Mouse (Mus musculus) CH12.LX (cell line): ENCODE measurements around the gene Pdhx. TPM values are rescaled to one million over a fixed set of nuclear protein-coding genes. Genes with fewer than 3 reads are reported as not detected.

Experiments used
- DNase-seq: peaks from one replicate; pipeline ENCODE4 v3.0.0-alpha.2; 2013; ENCODE audit errors: extremely low read depth
- H3K27ac ChIP-seq: 2 replicates; pipeline ENCODE4 v1.5.1; 2012; ENCODE audit warnings: low read depth, mild to moderate bottlenecking, control low read depth, moderate library complexity; ENCODE audit not compliant: insufficient read depth
- H3K27me3 ChIP-seq: replicated peaks from 2 replicates; pipeline ENCODE3; 2012; ENCODE audit warnings: inconsistent platforms
- H3K36me3 ChIP-seq, 2 experiments: replicated peaks in 1 of 2; 2 replicates each; pipeline versions ENCODE3 to v1.6.1; 2012; ENCODE audit warnings: inconsistent platforms in 1 of 2, low read length in 1 of 2, mild to moderate bottlenecking in 1 of 2, mixed read lengths in 1 of 2, moderate library complexity in 1 of 2; ENCODE audit not compliant: control insufficient read depth in 1 of 2, insufficient read depth in 1 of 2
- H3K4me1 ChIP-seq, 2 experiments: 2 replicates each; pipeline ENCODE4 v1.6.1; 2012; ENCODE audit warnings: inconsistent platforms in 1 of 2, moderate library complexity in 1 of 2; ENCODE audit not compliant: insufficient read depth in 2 of 2, control insufficient read depth in 1 of 2
- H3K4me2 ChIP-seq: 2 replicates; pipeline ENCODE4 v1.6.1; 2012; ENCODE audit warnings: low read depth, mild to moderate bottlenecking, control low read depth; ENCODE audit not compliant: poor library complexity, insufficient read depth, severe bottlenecking
- H3K4me3 ChIP-seq, 3 experiments: fragments of 150-350 bp in 1 of 3; sonication (generic) in 1 of 3; replicated peaks in 1 of 3; 2 replicates each; pipeline versions ENCODE3 to v1.5.1; 2011 to 2012; ENCODE audit warnings: low read depth in 2 of 3, low read length in 2 of 3, mild to moderate bottlenecking in 2 of 3, moderate library complexity in 2 of 3, control low read depth in 1 of 3, improper control_type of control experiment in 1 of 3, inconsistent platforms in 1 of 3, mixed read lengths in 1 of 3; ENCODE audit not compliant: poor library complexity in 1 of 3
- H3K79me2 ChIP-seq: replicated peaks from 2 replicates; pipeline ENCODE4 v1.6.1; 2012; ENCODE audit warnings: mild to moderate bottlenecking, moderate library complexity; ENCODE audit not compliant: control insufficient read depth, poor library complexity, insufficient read depth, severe bottlenecking; ENCODE audit errors: extremely low read depth
- H3K9ac ChIP-seq: 2 replicates; pipeline ENCODE4 v1.6.1; 2012; ENCODE audit warnings: low read depth, mild to moderate bottlenecking, control low read depth, moderate library complexity; ENCODE audit not compliant: insufficient read depth
- H3K9me3 ChIP-seq: replicated peaks from 2 replicates; pipeline ENCODE3; 2012; ENCODE audit warnings: low read length, inconsistent platforms, mixed read lengths
- BHLHE40 ChIP-seq: IDR thresholded peaks from 2 replicates; pipeline ENCODE4 v1.6.1; 2011; ENCODE audit warnings: mild to moderate bottlenecking, low read depth, low read length, improper control_type of control experiment
- CHD1 ChIP-seq: IDR thresholded peaks from 2 replicates; pipeline ENCODE4 v1.6.1; 2012; ENCODE audit warnings: low read depth, low read length, improper control_type of control experiment, inconsistent platforms
- E2F4 ChIP-seq: IDR thresholded peaks from 2 replicates; pipeline ENCODE4 v1.6.1; 2011; ENCODE audit warnings: low read depth, low read length, improper control_type of control experiment; ENCODE audit not compliant: insufficient replicate concordance
- ELF1 ChIP-seq: IDR thresholded peaks from 2 replicates; pipeline ENCODE4 v1.6.1; 2014; ENCODE audit warnings: low read depth, mild to moderate bottlenecking, inconsistent platforms, low read length, improper control_type of control experiment
- ETS1 ChIP-seq: conservative IDR thresholded peaks from 2 replicates; pipeline ENCODE4 v1.6.1; 2012; ENCODE audit warnings: low read depth, mild to moderate bottlenecking, inconsistent platforms, low read length, improper control_type of control experiment, moderate library complexity
- HCFC1 ChIP-seq: IDR thresholded peaks from 2 replicates; pipeline ENCODE4 v1.6.1; 2012; ENCODE audit warnings: low read depth, mild to moderate bottlenecking, inconsistent platforms, low read length, improper control_type of control experiment
- IRF4 ChIP-seq: IDR thresholded peaks from 2 replicates; pipeline ENCODE4 v1.6.1; 2014; ENCODE audit warnings: low read depth, mild to moderate bottlenecking, inconsistent platforms, low read length, improper control_type of control experiment
- JUN ChIP-seq: IDR thresholded peaks from 2 replicates; pipeline ENCODE4 v1.6.1; 2011; ENCODE audit warnings: low read depth, mild to moderate bottlenecking, low read length, improper control_type of control experiment, moderate library complexity; ENCODE audit not compliant: insufficient read depth
- JUND ChIP-seq: conservative IDR thresholded peaks from 2 replicates; pipeline ENCODE4 v1.6.1; 2011; ENCODE audit warnings: low read depth, low read length, improper control_type of control experiment
- MAFK ChIP-seq: IDR thresholded peaks from 2 replicates; pipeline ENCODE4 v1.6.1; 2011; ENCODE audit warnings: low read length, improper control_type of control experiment; ENCODE audit not compliant: insufficient replicate concordance
- MEF2A ChIP-seq: IDR thresholded peaks from 2 replicates; pipeline ENCODE4 v1.6.1; 2014; ENCODE audit warnings: low read depth, mild to moderate bottlenecking, inconsistent platforms, low read length, improper control_type of control experiment, borderline replicate concordance
- MYC ChIP-seq: IDR thresholded peaks from 2 replicates; pipeline ENCODE4 v1.6.1; 2011; ENCODE audit warnings: low read depth, mild to moderate bottlenecking, improper control_type of control experiment, low read length
- NRF1 ChIP-seq: IDR thresholded peaks from 2 replicates; pipeline ENCODE4 v1.6.1; 2014; ENCODE audit warnings: low read depth, mild to moderate bottlenecking, inconsistent platforms, low read length, improper control_type of control experiment, moderate library complexity
- SIN3A ChIP-seq: IDR thresholded peaks from 2 replicates; pipeline ENCODE4 v1.6.1; 2012; ENCODE audit warnings: low read length, improper control_type of control experiment, inconsistent platforms
- SMC3 ChIP-seq: IDR thresholded peaks from 2 replicates; pipeline ENCODE4 v1.6.1; 2011; ENCODE audit warnings: low read depth, low read length, improper control_type of control experiment
- TBP ChIP-seq: conservative IDR thresholded peaks from 2 replicates; pipeline ENCODE4 v1.6.1; 2011; ENCODE audit warnings: low read depth, low read length, improper control_type of control experiment
- TCF12 ChIP-seq: IDR thresholded peaks from 2 replicates; pipeline ENCODE4 v1.6.1; 2014; ENCODE audit warnings: low read depth, mild to moderate bottlenecking, inconsistent platforms, low read length, improper control_type of control experiment
- USF1 ChIP-seq: IDR thresholded peaks from 2 replicates; pipeline ENCODE4 v1.6.1; 2014; ENCODE audit warnings: low read depth, mild to moderate bottlenecking, inconsistent platforms, low read length, improper control_type of control experiment
- ZC3H11A ChIP-seq: IDR thresholded peaks from 2 replicates; pipeline ENCODE4 v1.6.1; 2012; ENCODE audit warnings: low read depth, mild to moderate bottlenecking, inconsistent platforms, low read length, improper control_type of control experiment
- ZMIZ1 ChIP-seq: IDR thresholded peaks from 2 replicates; pipeline ENCODE4 v1.6.1; 2012; ENCODE audit warnings: low read depth, mild to moderate bottlenecking, inconsistent platforms, low read length, improper control_type of control experiment
- ZNF384 ChIP-seq: IDR thresholded peaks from 2 replicates; pipeline ENCODE4 v1.6.1; 2012; ENCODE audit warnings: low read depth, low read length, improper control_type of control experiment, inconsistent platforms
- dilution Hi-C: fragments of 300-500 bp; cut with MboI; formaldehyde crosslinking; loops from 2 replicates; pipeline ENCODE4 v1.14.3; 2020; ENCODE audit warnings: low sequenced_read_pairs; ENCODE audit not compliant: extremely low pct_unique_long_range_greater_than_20kb, extremely low pct_ligation_motif_present
- in situ Hi-C: fragments of 300-500 bp; cut with MboI; formaldehyde crosslinking; loops from 3 replicates; pipeline ENCODE4 v1.14.3; 2019; ENCODE audit warnings: low sequenced_read_pairs, low pct_ligation_motif_present, low pct_unique_long_range_greater_than_20kb, mixed read lengths
- polyA plus RNA-seq: library from polyadenylated mRNA; unstranded; fragments of >175 nt; gene quantifications from 2 replicates; pipeline ENCODE4 v1.2.1, GENCODE M21; 2012; ENCODE audit warnings: low read depth; ENCODE audit not compliant: insufficient read length
- total RNA-seq, 2 experiments: library from RNA; depleted of rRNA; stranded (reverse); fragments of 300-350 nt in 1 of 2; fragments of >200 nt in 1 of 2; gene quantifications; 2 replicates each; pipeline ENCODE4 v1.2.3; 2012 to 2014

Gene Pdhx
- total and polyA plus RNA-seq, 3 experiments = 78.9 to 131 (median 104) TPM

- peaks cover 12 to 27% of the 10 kb centered on the region in 2 experiments for H3K4me1 ChIP-seq
- in situ Hi-C loops (no loop called here), dilution Hi-C loops (no loop called here)
- no peak overlapping the region for H3K9ac ChIP-seq
- no peaks in the 10 kb centered on the region for H3K36me3 ChIP-seq
- no peak overlapping the region for H3K27ac ChIP-seq
- TF ChIP-seq E2F4 (no peak), NRF1 (no peak), HCFC1 (no peak), ZMIZ1 (no peak), TBP (no peak), JUND (no peak), USF1 (no peak), TCF12 (no peak)
- H3K79me2 ChIP-seq = no peaks in the 10 kb centered on the region
- H3K9me3 ChIP-seq = no peaks in the 10 kb centered on the region
- H3K4me2 ChIP-seq = no peak overlapping the region
- no peak for DNase-seq
- no peaks in the 10 kb centered on the region for H3K27me3 ChIP-seq
- no peak overlapping the region for H3K4me3 ChIP-seq
These were observed 80.9 kb downstream of the Pdhx start for GRCm38 (mm10) chr2:102992405-102992804.

GRCm38 (mm10) chr2:102990301-102990702 is 83.0 kb downstream of the Pdhx start:
- dilution Hi-C loops = no loop called here
- H3K4me1 ChIP-seq = peaks cover 9 to 40% of the 10 kb centered on the region in 2 experiments; a peak in 3 of 4 replicates
- no peaks in the 10 kb centered on the region for H3K36me3 ChIP-seq
- H3K4me2 ChIP-seq = no peak overlapping the region
- no peaks in the 10 kb centered on the region for H3K27me3 ChIP-seq
- in situ Hi-C loops = no loop called here
- peak; percentile 85 for TF ChIP-seq MAFK
- TF ChIP-seq ZMIZ1 = no peak
- no peak for TF ChIP-seq MEF2A
- DNase-seq = peak; percentile 51
- H3K9ac ChIP-seq = no peak overlapping the region
- no peak overlapping the region for H3K4me3 ChIP-seq
- H3K9me3 ChIP-seq = no peaks in the 10 kb centered on the region
- H3K79me2 ChIP-seq = no peaks in the 10 kb centered on the region
- no peak overlapping the region for H3K27ac ChIP-seq

GRCm38 (mm10) chr2:102989446-102989845 is 83.9 kb downstream of the Pdhx start:
- no peaks in the 10 kb centered on the region for H3K36me3 ChIP-seq
- H3K27me3 ChIP-seq = no peaks in the 10 kb centered on the region
- no peak overlapping the region for H3K9ac ChIP-seq
- no peak for DNase-seq
- no peak overlapping the region for H3K4me2 ChIP-seq
- TF ChIP-seq ZC3H11A (no peak), JUND (no peak), CHD1 (no peak), IRF4 (no peak), USF1 (no peak), TBP (no peak), SMC3 (no peak), ZNF384 (no peak), ETS1 (no peak), JUN (no peak), ELF1 (no peak), TCF12 (no peak), SIN3A (no peak), MYC (no peak), ZMIZ1 (no peak), BHLHE40 (no peak)
- TF ChIP-seq, all 38 proteins: peak for 0
- Histone ChIP-seq H3K4me1 (peaks cover 13 to 42% of the 10 kb centered on the region in 2 experiments; a peak in 3 of 4 replicates), H3K27ac (no peak overlapping the region), H3K79me2 (no peaks in the 10 kb centered on the region), H3K4me3 (no peak overlapping the region), H3K9me3 (no peaks in the 10 kb centered on the region)
- in situ Hi-C loops = no loop called here
- dilution Hi-C loops = no loop called here
